Mouse (Mus musculus) heart, adult 2 months (tissue): ENCODE measurements at regions not wholly inside any gene's neighbourhood (a gene's known extent, or its start where the extent isn't known, plus 50 kb on each side); places are given as distances from the start of the nearest gene placed in this dataset.

Experiments used
- DNase-seq, 2 experiments: peaks; one replicate each; pipeline ENCODE4 v3.0.0; 2021
- H3K27ac ChIP-seq: fragments of 200-600 bp; 2 replicates; pipeline ENCODE4 v1.8.1; 2022
- H3K27me3 ChIP-seq: fragments of 200-500 bp; 2 replicates; pipeline ENCODE4 v1.6.1; 2012; ENCODE audit warnings: mild to moderate bottlenecking, low read length, inconsistent platforms, mixed read lengths; ENCODE audit not compliant: control insufficient read depth, insufficient read depth
- H3K36me3 ChIP-seq: fragments of 200-500 bp; 2 replicates; pipeline ENCODE4 v1.6.1; 2012; ENCODE audit warnings: low read length, inconsistent platforms; ENCODE audit not compliant: control insufficient read depth, insufficient read depth
- H3K4me1 ChIP-seq: fragments of 200-500 bp; 2 replicates; pipeline ENCODE4 v1.6.1; 2011; ENCODE audit warnings: low read length; ENCODE audit not compliant: control insufficient read depth, insufficient read depth
- H3K4me3 ChIP-seq: fragments of 200-600 bp; 2 replicates; pipeline ENCODE4 v1.8.1; 2022
- H3K79me2 ChIP-seq: fragments of 200-500 bp; replicated peaks from 2 replicates; pipeline ENCODE4 v1.6.1; 2012; ENCODE audit warnings: mild to moderate bottlenecking, inconsistent platforms, low read length, moderate library complexity, mixed read lengths; ENCODE audit not compliant: control insufficient read depth, insufficient read depth
- H3K9ac ChIP-seq: fragments of 200-500 bp; 2 replicates; pipeline ENCODE4 v1.6.1; 2012; ENCODE audit warnings: low read depth, mild to moderate bottlenecking, control low read depth, inconsistent platforms, low read length, mixed read lengths
- CTCF ChIP-seq: fragments of 200-600 bp; IDR thresholded peaks from 2 replicates; pipeline ENCODE4 v1.8.1; 2022; ENCODE audit warnings: antibody characterized with exemption, mild to moderate bottlenecking, moderate library complexity
- EP300 ChIP-seq: fragments of 200-500 bp; IDR thresholded peaks from 2 replicates; pipeline ENCODE4 v1.6.1; 2011; ENCODE audit warnings: low read depth, low read length, control low read depth; ENCODE audit not compliant: insufficient read depth
- POLR2A ChIP-seq: fragments of 200-500 bp; IDR thresholded peaks from 2 replicates; pipeline ENCODE4 v1.6.1; 2011; ENCODE audit warnings: mild to moderate bottlenecking, low read depth, low read length, control low read depth; ENCODE audit not compliant: insufficient read depth
- WGBS: fragments of 180-500 bp; shearing (Covaris S2); methylation state at CpG from one replicate; pipeline ENCODE4 v1.1.7; 2018; 5-methylcytosine and 5-hydroxymethylcytosine counted together
- intact Hi-C: fragments of 180-260 bp; cut with DNase I; formaldehyde crosslinking; loops from one replicate; pipeline ENCODE4 v1.15.1; 2025

- DNase-seq = no peak
- 71% methylated on average over 12 of the region's 12 CpGs for WGBS
These were observed 226.2 kb upstream of the Krr1 start for GRCm38 (mm10) chr10:111746067-111746878.

DNA sequence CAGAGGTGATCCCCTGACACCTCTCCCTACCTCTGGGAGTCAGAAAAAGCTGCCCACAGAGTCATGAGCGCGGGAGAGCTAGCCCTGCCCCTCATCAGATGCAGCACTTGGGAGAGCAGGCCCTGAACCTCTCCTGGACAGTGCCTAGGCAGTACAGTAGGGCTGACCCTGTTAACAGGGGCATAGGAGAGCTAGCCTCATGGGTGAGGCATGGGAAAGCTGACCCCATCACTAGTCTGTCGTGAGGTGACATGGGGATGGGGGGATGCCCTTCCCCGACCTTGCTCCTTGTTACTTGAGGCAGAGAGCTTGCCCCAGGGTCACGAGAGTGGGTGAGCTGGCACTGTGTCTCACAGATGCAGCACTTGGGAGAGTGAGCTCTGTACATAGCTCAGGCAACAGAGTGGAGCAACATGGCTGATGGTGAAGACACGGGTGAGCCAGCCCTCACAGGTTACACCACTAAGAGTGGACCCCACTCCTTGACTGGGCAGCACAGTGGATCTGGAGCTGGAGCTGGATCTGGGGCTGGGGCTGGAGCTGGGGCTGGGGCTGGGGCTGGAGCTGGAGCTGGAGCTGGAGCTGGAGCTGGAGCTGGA lies 225.5 kb upstream of the Krr1 start:
- Histone ChIP-seq H3K9ac (no peak overlapping the region), H3K27ac (no peak overlapping the region), H3K4me3 (no peak overlapping the region), H3K36me3 (no peaks in the 10 kb centered on the region), H3K79me2 (no peaks in the 10 kb centered on the region), H3K27me3 (no peaks in the 10 kb centered on the region), H3K4me1 (no peaks in the 10 kb centered on the region)
- WGBS = 86% methylated on average over 6 of the region's 6 CpGs
- no peak for DNase-seq
- TF ChIP-seq EP300 (no peak), CTCF (no peak), POLR2A (no peak)
- intact Hi-C loops = no loop called here

More at GRCm38 (mm10) chr10:111746067-111746878, 226.2 kb upstream of the Krr1 start:
- Histone ChIP-seq H3K9ac (no peak overlapping the region), H3K79me2 (no peaks in the 10 kb centered on the region), H3K4me3 (no peak overlapping the region), H3K4me1 (no peaks in the 10 kb centered on the region), H3K27ac (no peak overlapping the region), H3K36me3 (no peaks in the 10 kb centered on the region), H3K27me3 (no peaks in the 10 kb centered on the region)
- intact Hi-C loops = no loop called here
- TF ChIP-seq EP300 (no peak), POLR2A (no peak), CTCF (no peak)

GRCm38 (mm10) chr10:111748482-111748881 lies 224.0 kb upstream of the Krr1 start:
- TF ChIP-seq EP300 = no peak
- TF ChIP-seq CTCF = no peak
- TF ChIP-seq POLR2A = no peak

GRCm38 (mm10) chr10:111753646-111754045 lies 218.8 kb upstream of the Krr1 start:
- H3K9ac ChIP-seq = no peak overlapping the region
- H3K4me3 ChIP-seq = no peak overlapping the region
- TF ChIP-seq POLR2A (no peak), EP300 (no peak), CTCF (no peak)
- H3K27ac ChIP-seq = no peak overlapping the region
- no peaks in the 10 kb centered on the region for H3K79me2 ChIP-seq
- H3K36me3 ChIP-seq = no peaks in the 10 kb centered on the region
- DNase-seq = no peak
- intact Hi-C loops = no loop called here
- 54% methylated on average over 2 of the region's 2 CpGs for WGBS
- no peaks in the 10 kb centered on the region for H3K27me3 ChIP-seq
- no peaks in the 10 kb centered on the region for H3K4me1 ChIP-seq

More at GRCm38 (mm10) chr10:111748482-111748881, 224.0 kb upstream of the Krr1 start:
- Histone ChIP-seq H3K27ac (no peak overlapping the region), H3K36me3 (no peaks in the 10 kb centered on the region), H3K4me3 (no peak overlapping the region), H3K79me2 (no peaks in the 10 kb centered on the region), H3K27me3 (no peaks in the 10 kb centered on the region), H3K9ac (no peak overlapping the region), H3K4me1 (no peaks in the 10 kb centered on the region)
- 73% methylated on average over 3 of the region's 3 CpGs for WGBS
- intact Hi-C loops = no loop called here
- no peak for DNase-seq

DNA sequence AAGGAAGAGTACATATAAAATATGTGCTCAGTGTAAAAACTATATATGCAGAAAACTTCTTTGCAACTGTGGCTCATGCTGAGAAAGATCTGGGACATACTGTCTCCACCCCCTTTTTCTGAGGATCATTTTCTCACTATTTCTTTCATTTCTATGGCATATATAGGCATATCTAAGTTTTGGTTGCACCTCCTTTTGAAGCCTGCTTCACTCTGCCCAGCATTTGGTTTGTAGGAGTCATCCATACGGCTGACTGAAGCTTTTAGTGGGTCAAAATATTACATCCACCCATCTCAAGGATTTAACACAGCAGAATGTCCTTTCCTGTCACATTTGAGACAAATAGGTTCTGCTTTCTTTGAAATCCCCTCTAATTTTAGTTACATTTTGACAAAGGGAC lies 216.5 kb upstream of the Krr1 start:
- intact Hi-C loops = no loop called here
- no peak for DNase-seq
- H3K4me1 ChIP-seq = no peaks in the 10 kb centered on the region
- 82% methylated on average over 1 of the region's 1 CpGs for WGBS
- H3K27ac ChIP-seq = no peak overlapping the region
- H3K9ac ChIP-seq = no peak overlapping the region
- H3K27me3 ChIP-seq = no peaks in the 10 kb centered on the region
- no peaks in the 10 kb centered on the region for H3K79me2 ChIP-seq
- H3K36me3 ChIP-seq = no peaks in the 10 kb centered on the region
- H3K4me3 ChIP-seq = no peak overlapping the region
- TF ChIP-seq EP300 (no peak), CTCF (no peak), POLR2A (no peak)

DNA sequence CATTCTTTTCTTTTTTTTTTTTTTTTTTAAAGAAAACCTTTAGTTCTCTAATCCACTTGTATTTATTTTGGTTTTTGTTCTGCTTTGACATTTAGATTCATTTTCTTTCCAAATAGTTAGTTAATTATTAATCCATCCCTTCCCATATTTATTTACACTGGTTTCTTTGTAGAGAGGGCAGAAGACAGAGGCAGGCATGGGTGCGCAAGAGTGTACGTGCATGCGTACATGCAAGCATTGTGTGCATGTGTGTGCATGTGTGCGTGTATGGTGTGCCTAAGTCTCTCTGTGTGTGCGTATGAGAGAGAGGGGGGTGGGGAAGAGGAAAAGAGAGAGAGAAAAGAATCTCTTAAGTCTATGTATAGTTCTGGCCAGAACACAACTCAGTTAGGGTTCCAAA lies 215.9 kb upstream of the Krr1 start:
- H3K27me3 ChIP-seq = no peaks in the 10 kb centered on the region
- DNase-seq = no peak
- H3K36me3 ChIP-seq = no peaks in the 10 kb centered on the region
- intact Hi-C loops = no loop called here
- H3K4me3 ChIP-seq = no peak overlapping the region
- H3K9ac ChIP-seq = no peak overlapping the region
- no peaks in the 10 kb centered on the region for H3K79me2 ChIP-seq
- WGBS = 95% methylated on average over 5 of the region's 5 CpGs
- no peak overlapping the region for H3K27ac ChIP-seq
- TF ChIP-seq EP300 = no peak
- no peaks in the 10 kb centered on the region for H3K4me1 ChIP-seq
